Mouse (Mus musculus) CH12.LX (cell line): ENCODE data around the gene Fads1. TPM values are rescaled to one million over a fixed set of nuclear protein-coding genes. Genes with fewer than 3 reads are reported as not detected.
"Not testable (repeated sequence)": the region's sequence is repeated elsewhere in the genome, so short reads cannot be mapped to it uniquely, and the experiment has no call there.

Source experiments
- DNase-seq: peaks from one replicate; pipeline ENCODE4 v3.0.0-alpha.2; 2013; ENCODE audit errors: extremely low read depth
- H3K27ac ChIP-seq: 2 replicates; pipeline ENCODE4 v1.5.1; 2012; ENCODE audit warnings: low read depth, mild to moderate bottlenecking, control low read depth, moderate library complexity; ENCODE audit not compliant: insufficient read depth
- H3K27me3 ChIP-seq: replicated peaks from 2 replicates; pipeline ENCODE3; 2012; ENCODE audit warnings: inconsistent platforms
- H3K36me3 ChIP-seq, 2 experiments: replicated peaks in 1 of 2; 2 replicates each; pipeline versions ENCODE3 to v1.6.1; 2012; ENCODE audit warnings: inconsistent platforms in 1 of 2, low read length in 1 of 2, mild to moderate bottlenecking in 1 of 2, mixed read lengths in 1 of 2, moderate library complexity in 1 of 2; ENCODE audit not compliant: control insufficient read depth in 1 of 2, insufficient read depth in 1 of 2
- H3K4me1 ChIP-seq, 2 experiments: 2 replicates each; pipeline ENCODE4 v1.6.1; 2012; ENCODE audit warnings: inconsistent platforms in 1 of 2, moderate library complexity in 1 of 2; ENCODE audit not compliant: insufficient read depth in 2 of 2, control insufficient read depth in 1 of 2
- H3K4me2 ChIP-seq: 2 replicates; pipeline ENCODE4 v1.6.1; 2012; ENCODE audit warnings: low read depth, mild to moderate bottlenecking, control low read depth; ENCODE audit not compliant: poor library complexity, insufficient read depth, severe bottlenecking
- H3K4me3 ChIP-seq, 3 experiments: fragments of 150-350 bp in 1 of 3; sonication (generic) in 1 of 3; replicated peaks in 1 of 3; 2 replicates each; pipeline versions ENCODE3 to v1.5.1; 2011 to 2012; ENCODE audit warnings: low read depth in 2 of 3, low read length in 2 of 3, mild to moderate bottlenecking in 2 of 3, moderate library complexity in 2 of 3, control low read depth in 1 of 3, improper control_type of control experiment in 1 of 3, inconsistent platforms in 1 of 3, mixed read lengths in 1 of 3; ENCODE audit not compliant: poor library complexity in 1 of 3
- H3K79me2 ChIP-seq: replicated peaks from 2 replicates; pipeline ENCODE4 v1.6.1; 2012; ENCODE audit warnings: mild to moderate bottlenecking, moderate library complexity; ENCODE audit not compliant: control insufficient read depth, poor library complexity, insufficient read depth, severe bottlenecking; ENCODE audit errors: extremely low read depth
- H3K9ac ChIP-seq: 2 replicates; pipeline ENCODE4 v1.6.1; 2012; ENCODE audit warnings: low read depth, mild to moderate bottlenecking, control low read depth, moderate library complexity; ENCODE audit not compliant: insufficient read depth
- H3K9me3 ChIP-seq: replicated peaks from 2 replicates; pipeline ENCODE3; 2012; ENCODE audit warnings: low read length, inconsistent platforms, mixed read lengths
- CHD1 ChIP-seq: IDR thresholded peaks from 2 replicates; pipeline ENCODE4 v1.6.1; 2012; ENCODE audit warnings: low read depth, low read length, improper control_type of control experiment, inconsistent platforms
- CTCF ChIP-seq, 2 experiments: IDR thresholded peaks in 1 of 2; conservative IDR thresholded peaks in 1 of 2; 2 replicates each; pipeline ENCODE4 v1.5.1; 2011 to 2012; ENCODE audit warnings: low read depth in 2 of 2, low read length in 2 of 2, improper control_type of control experiment in 1 of 2, inconsistent platforms in 1 of 2, mild to moderate bottlenecking in 1 of 2, moderate library complexity in 1 of 2
- E2F4 ChIP-seq: IDR thresholded peaks from 2 replicates; pipeline ENCODE4 v1.6.1; 2011; ENCODE audit warnings: low read depth, low read length, improper control_type of control experiment; ENCODE audit not compliant: insufficient replicate concordance
- IRF4 ChIP-seq: IDR thresholded peaks from 2 replicates; pipeline ENCODE4 v1.6.1; 2014; ENCODE audit warnings: low read depth, mild to moderate bottlenecking, inconsistent platforms, low read length, improper control_type of control experiment
- KAT2A ChIP-seq: IDR thresholded peaks from 2 replicates; pipeline ENCODE4 v1.6.1; 2012; ENCODE audit warnings: low read length, improper control_type of control experiment, inconsistent platforms; ENCODE audit not compliant: insufficient replicate concordance
- MYC ChIP-seq: IDR thresholded peaks from 2 replicates; pipeline ENCODE4 v1.6.1; 2011; ENCODE audit warnings: low read depth, mild to moderate bottlenecking, improper control_type of control experiment, low read length
- NELFE ChIP-seq: IDR thresholded peaks from 2 replicates; pipeline ENCODE4 v1.6.1; 2011; ENCODE audit warnings: low read depth, low read length, improper control_type of control experiment
- NRF1 ChIP-seq: IDR thresholded peaks from 2 replicates; pipeline ENCODE4 v1.6.1; 2014; ENCODE audit warnings: low read depth, mild to moderate bottlenecking, inconsistent platforms, low read length, improper control_type of control experiment, moderate library complexity
- PAX5 ChIP-seq: IDR thresholded peaks from 2 replicates; pipeline ENCODE4 v1.6.1; 2012; ENCODE audit warnings: low read length, inconsistent platforms, mixed read lengths
- POLR2A ChIP-seq: IDR thresholded peaks from 2 replicates; pipeline ENCODE4 v1.6.1; 2011; ENCODE audit warnings: low read depth, mild to moderate bottlenecking, improper control_type of control experiment, low read length
- POLR2AphosphoS2 ChIP-seq: IDR thresholded peaks from 2 replicates; pipeline ENCODE4 v1.6.1; 2011; ENCODE audit warnings: low read depth, low read length, improper control_type of control experiment
- TCF12 ChIP-seq: IDR thresholded peaks from 2 replicates; pipeline ENCODE4 v1.6.1; 2014; ENCODE audit warnings: low read depth, mild to moderate bottlenecking, inconsistent platforms, low read length, improper control_type of control experiment
- UBTF ChIP-seq: IDR thresholded peaks from 2 replicates; pipeline ENCODE4 v1.6.1; 2012; ENCODE audit warnings: low read depth, mild to moderate bottlenecking, inconsistent platforms, low read length, improper control_type of control experiment, moderate library complexity
- ZNF384 ChIP-seq: IDR thresholded peaks from 2 replicates; pipeline ENCODE4 v1.6.1; 2012; ENCODE audit warnings: low read depth, low read length, improper control_type of control experiment, inconsistent platforms
- dilution Hi-C: fragments of 300-500 bp; cut with MboI; formaldehyde crosslinking; loops from 2 replicates; pipeline ENCODE4 v1.14.3; 2020; ENCODE audit warnings: low sequenced_read_pairs; ENCODE audit not compliant: extremely low pct_unique_long_range_greater_than_20kb, extremely low pct_ligation_motif_present
- in situ Hi-C: fragments of 300-500 bp; cut with MboI; formaldehyde crosslinking; loops from 3 replicates; pipeline ENCODE4 v1.14.3; 2019; ENCODE audit warnings: low sequenced_read_pairs, low pct_ligation_motif_present, low pct_unique_long_range_greater_than_20kb, mixed read lengths
- polyA plus RNA-seq: library from polyadenylated mRNA; unstranded; fragments of >175 nt; gene quantifications from 2 replicates; pipeline ENCODE4 v1.2.1, GENCODE M21; 2012; ENCODE audit warnings: low read depth; ENCODE audit not compliant: insufficient read length
- total RNA-seq, 2 experiments: library from RNA; depleted of rRNA; stranded (reverse); fragments of 300-350 nt in 1 of 2; fragments of >200 nt in 1 of 2; gene quantifications; 2 replicates each; pipeline ENCODE4 v1.2.3; 2012 to 2014

The Fads1 gene
- total and polyA plus RNA-seq, 3 experiments, result 30.6 to 44.7 (median 37.2) TPM

GRCm38 (mm10) chr19:10163896-10164295, 18.8 kb upstream of the Fads1 start:
- no peaks in the 10 kb centered on the region for H3K36me3 ChIP-seq
- no peaks in the 10 kb centered on the region for H3K27me3 ChIP-seq
- H3K27ac ChIP-seq, result no peak overlapping the region
- no peak overlapping the region for H3K4me2 ChIP-seq
- DNase-seq, result no peak
- dilution Hi-C loops (no loop called here), in situ Hi-C loops (no loop called here)
- peaks cover 7% of the 10 kb centered on the region for H3K9me3 ChIP-seq
- no peaks in the 10 kb centered on the region for H3K79me2 ChIP-seq
- H3K9ac ChIP-seq, result no peak overlapping the region
- H3K4me1 ChIP-seq, result no peaks in the 10 kb centered on the region
- H3K4me3 ChIP-seq, result no peak overlapping the region
- TF ChIP-seq UBTF, result no peak
- no peak for TF ChIP-seq CTCF (conservative IDR thresholded peaks at IDR 0.05 in 1 of 2, IDR thresholded peaks at IDR 0.05 in 1 of 2; ENCODE audit: low read depth in 2 of 2, low read length in 2 of 2)
- TF ChIP-seq CHD1, result no peak
- TF ChIP-seq NELFE, result no peak
- no peak for TF ChIP-seq MYC
- no peak for TF ChIP-seq ZNF384
- TF ChIP-seq KAT2A, result no peak
- TF ChIP-seq TCF12, result no peak
- TF ChIP-seq POLR2AphosphoS2, result no peak

GRCm38 (mm10) chr19:10165928-10166327, 16.8 kb upstream of the Fads1 start:
- H3K36me3 ChIP-seq, H3K27me3 ChIP-seq, H3K4me3 ChIP-seq, in situ Hi-C loops, H3K27ac ChIP-seq, H3K4me1 ChIP-seq, DNase-seq, H3K9ac ChIP-seq, H3K4me2 ChIP-seq, H3K79me2 ChIP-seq, H3K9me3 ChIP-seq, dilution Hi-C loops: not testable (repeated sequence)

DNA sequence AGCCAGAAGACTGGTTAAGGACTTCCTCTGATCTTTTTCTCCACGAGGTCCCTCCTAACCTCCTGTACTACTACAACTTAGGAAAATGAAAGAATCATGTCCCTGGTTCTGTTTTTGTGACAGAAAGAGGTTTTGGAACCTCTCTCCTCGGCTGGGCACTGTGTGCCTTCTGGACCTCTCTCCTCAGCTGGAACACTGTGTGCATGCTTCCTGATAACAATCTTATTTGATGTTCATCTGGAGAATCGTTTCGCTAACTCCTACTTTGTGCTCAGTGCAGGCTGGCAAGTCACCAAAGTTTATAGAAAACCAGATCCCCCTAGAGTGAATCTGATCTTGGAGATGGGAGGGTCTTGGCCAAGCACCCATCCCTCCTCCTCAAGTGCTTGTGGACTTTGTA, 15.6 kb upstream of the Fads1 start:
- dilution Hi-C loops (no loop called here), in situ Hi-C loops (no loop called here)
- Histone ChIP-seq H3K9ac (no peak overlapping the region), H3K27me3 (no peaks in the 10 kb centered on the region), H3K4me2 (no peak overlapping the region), H3K27ac (no peak overlapping the region), H3K4me3 (no peak overlapping the region), H3K79me2 (no peaks in the 10 kb centered on the region), H3K36me3 (no peaks in the 10 kb centered on the region), H3K4me1 (peaks cover 3 to 11% of the 10 kb centered on the region in 2 experiments), H3K9me3 (peaks cover 7% of the 10 kb centered on the region)
- DNase-seq, result no peak
- TF ChIP-seq PAX5 (no peak), NRF1 (no peak), POLR2A (no peak), E2F4 (no peak), KAT2A (no peak), ZNF384 (no peak), IRF4 (no peak)
